Mouse (Mus musculus): Measurements from ENCODE around the gene Stk32c.

DNA sequence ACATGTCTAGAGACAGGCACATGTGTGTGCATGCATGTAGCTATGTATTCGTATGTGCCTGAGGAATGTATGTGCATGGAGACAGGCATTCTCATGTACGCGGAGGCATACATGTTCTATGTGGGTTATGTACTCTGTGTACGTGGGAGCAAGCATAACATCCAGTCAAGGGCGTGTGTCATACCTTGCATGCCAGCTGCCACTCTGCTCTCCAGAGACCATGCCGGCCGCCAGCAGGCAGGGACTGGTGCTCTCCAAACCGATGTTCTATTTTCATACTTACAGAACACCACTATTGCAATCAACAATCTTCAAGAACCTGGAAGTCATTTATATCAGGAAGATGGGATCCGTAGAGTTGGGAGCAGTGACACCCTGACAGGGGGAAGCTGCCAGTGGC lies 3.4 kb upstream of the Stk32c start:
- TF ChIP-seq CTCF (conservative IDR thresholded peaks at IDR 0.05; ENCODE audit: low read length) (no peak), POU5F1 (IDR thresholded peaks at IDR 0.05; ENCODE audit: borderline replicate concordance, low read length) (no peak), NANOG (IDR thresholded peaks at IDR 0.05; ENCODE audit: borderline replicate concordance, low read length) (no peak)
